Mouse (Mus musculus) kidney, adult 2 months (tissue): ENCODE data around the gene Dock2. TPM values are rescaled to one million over a fixed set of nuclear protein-coding genes. Genes with fewer than 3 reads are reported as not detected.
A peak's percentile ranks its signal among the peaks of the same experiment; 100 is the strongest.

Experiments used
- DNase-seq: peaks from one replicate; pipeline ENCODE4 v3.0.0; 2021
- H3K27ac ChIP-seq: fragments of 200-500 bp; 2 replicates; pipeline ENCODE4 v1.5.1; 2012; ENCODE audit warnings: low read depth, low read length, control low read depth, inconsistent platforms; ENCODE audit not compliant: insufficient read depth
- H3K27me3 ChIP-seq: fragments of 200-500 bp; replicated peaks from 2 replicates; pipeline ENCODE4 v1.6.1; 2012; ENCODE audit warnings: mild to moderate bottlenecking, moderate library complexity, low read length, inconsistent platforms; ENCODE audit not compliant: control insufficient read depth, insufficient read depth
- H3K36me3 ChIP-seq: fragments of 200-500 bp; 2 replicates; pipeline ENCODE4 v1.6.1; 2012; ENCODE audit warnings: mild to moderate bottlenecking, moderate library complexity, low read length, inconsistent platforms; ENCODE audit not compliant: control insufficient read depth, insufficient read depth
- H3K4me1 ChIP-seq: fragments of 200-500 bp; 2 replicates; pipeline ENCODE4 v1.6.1; 2011; ENCODE audit warnings: low read length; ENCODE audit not compliant: control insufficient read depth, insufficient read depth
- H3K4me3 ChIP-seq: fragments of 200-500 bp; 2 replicates; pipeline ENCODE4 v1.5.1; 2011; ENCODE audit warnings: mild to moderate bottlenecking, low read depth, low read length, control low read depth; ENCODE audit not compliant: insufficient read depth
- CTCF ChIP-seq: fragments of 200-500 bp; conservative IDR thresholded peaks from 2 replicates; pipeline ENCODE4 v1.5.1; 2011; ENCODE audit warnings: low read depth, mild to moderate bottlenecking, control low read depth, low read length, moderate library complexity, mixed read lengths; ENCODE audit not compliant: insufficient read depth, insufficient read length
- POLR2A ChIP-seq: fragments of 200-500 bp; IDR thresholded peaks from one replicate; pipeline ENCODE4 v1.6.1; 2011; ENCODE audit warnings: low read depth, low read length, control low read depth
- WGBS: fragments of 180-500 bp; shearing (Covaris S2); methylation state at CpG from one replicate; pipeline ENCODE4 v1.1.7; 2018; 5-methylcytosine and 5-hydroxymethylcytosine counted together
- polyA plus RNA-seq: library from polyadenylated mRNA; depleted of rRNA; stranded (reverse); fragments of >200 nt; gene quantifications from 2 replicates; pipeline ENCODE4 v1.2.3, GENCODE M21; 2012; rRNA removed

The Dock2 gene
- polyA plus RNA-seq, 1 experiment, result 2.8 TPM

DNA sequence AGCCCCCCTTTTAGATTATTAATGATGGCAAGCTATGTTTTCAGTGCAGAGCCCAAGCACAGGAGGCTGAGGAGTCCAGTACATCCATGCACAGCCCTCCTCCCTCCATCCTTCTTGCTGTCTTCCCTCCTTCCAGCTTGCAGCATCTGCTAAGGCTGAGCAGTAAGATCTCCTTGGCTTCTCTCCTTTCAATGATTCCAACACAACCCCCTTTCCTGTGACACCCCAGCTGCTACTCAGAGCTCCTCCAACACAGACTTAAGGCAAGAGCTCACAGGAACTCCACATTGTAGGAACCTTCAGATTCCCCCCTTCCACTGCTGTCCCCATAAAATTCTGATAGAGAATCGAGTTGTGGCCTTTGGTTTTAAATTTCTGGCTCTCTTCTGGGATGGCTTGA is 580.9 kb downstream of the Dock2 start:
- H3K4me3 ChIP-seq, result no peak overlapping the region
- TF ChIP-seq CTCF (no peak), POLR2A (no peak)
- no peak overlapping the region for H3K27ac ChIP-seq
- H3K36me3 ChIP-seq, result no peaks in the 10 kb centered on the region
- DNase-seq, result no peak
- no peaks in the 10 kb centered on the region for H3K27me3 ChIP-seq
- WGBS, result 13% methylated on average over 1 of the region's 1 CpGs
- H3K4me1 ChIP-seq, result no peaks in the 10 kb centered on the region

GRCm38 (mm10) chr11:34195142-34195541 is 588.5 kb downstream of the Dock2 start:
- no peaks in the 10 kb centered on the region for H3K36me3 ChIP-seq
- TF ChIP-seq CTCF (no peak), POLR2A (no peak)
- H3K4me3 ChIP-seq, result no peak overlapping the region
- WGBS, result 93% methylated on average over 3 of the region's 3 CpGs
- no peak for DNase-seq
- H3K27ac ChIP-seq, result no peak overlapping the region
- H3K27me3 ChIP-seq, result no peaks in the 10 kb centered on the region
- H3K4me1 ChIP-seq, result no peaks in the 10 kb centered on the region

DNA sequence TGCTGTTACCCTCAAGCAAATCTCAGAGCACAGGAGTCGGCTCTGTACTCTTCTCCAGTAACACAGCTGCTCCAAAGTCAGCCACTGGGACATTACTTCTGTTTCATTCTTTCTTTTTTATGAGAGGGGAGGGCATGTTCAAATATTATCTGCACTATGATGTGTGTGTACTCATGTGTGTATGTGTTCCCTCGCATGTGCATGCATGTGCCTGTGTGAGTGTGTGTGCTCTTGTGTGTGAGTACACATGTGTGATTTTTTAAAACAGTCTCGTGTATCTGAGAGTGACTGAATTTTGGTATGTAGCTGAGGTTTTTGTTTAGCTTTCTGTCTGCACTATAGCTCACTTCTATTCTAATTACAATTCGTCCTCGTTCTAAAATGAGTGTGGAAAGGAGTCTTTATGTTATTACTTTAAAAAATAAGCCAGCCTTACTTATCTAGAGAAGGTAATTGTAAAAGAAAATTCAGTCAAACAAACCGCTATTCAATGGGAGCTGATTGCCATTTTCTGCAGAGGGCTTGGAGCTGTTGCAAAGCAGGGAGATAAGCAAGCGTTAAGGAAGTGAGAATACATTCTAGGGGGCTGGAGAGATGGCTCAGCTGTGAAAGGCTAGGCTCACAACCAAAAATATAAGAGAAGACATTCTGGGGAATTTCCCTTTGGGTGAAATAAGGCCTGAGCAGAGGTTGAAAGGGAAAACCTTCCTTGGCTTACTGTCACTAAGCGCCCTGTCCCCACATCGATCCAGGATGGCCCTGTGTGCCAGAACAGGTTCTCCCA is 589.3 kb downstream of the Dock2 start:
- TF ChIP-seq CTCF, result no peak
- TF ChIP-seq POLR2A, result no peak
- no peaks in the 10 kb centered on the region for H3K36me3 ChIP-seq
- WGBS, result 64% methylated on average over 9 of the region's 9 CpGs
- H3K27me3 ChIP-seq, result no peaks in the 10 kb centered on the region
- H3K4me3 ChIP-seq, result no peak overlapping the region
- H3K4me1 ChIP-seq, result no peaks in the 10 kb centered on the region
- no peak for DNase-seq
- no peak overlapping the region for H3K27ac ChIP-seq

- TF ChIP-seq CTCF (no peak), POLR2A (no peak)
- H3K4me3 ChIP-seq, result no peak overlapping the region
- no peak for DNase-seq
- H3K4me1 ChIP-seq, result no peaks in the 10 kb centered on the region
- no peaks in the 10 kb centered on the region for H3K36me3 ChIP-seq
- WGBS, result 45% methylated on average over 3 of the region's 3 CpGs
- H3K27ac ChIP-seq, result no peak overlapping the region
- no peaks in the 10 kb centered on the region for H3K27me3 ChIP-seq
Measured at GRCm38 (mm10) chr11:34193658-34194057, 590.0 kb downstream of the Dock2 start.

- Histone ChIP-seq H3K27ac (no peak overlapping the region), H3K4me3 (no peak overlapping the region), H3K27me3 (no peaks in the 10 kb centered on the region), H3K36me3 (no peaks in the 10 kb centered on the region), H3K4me1 (peaks cover 7% of the 10 kb centered on the region; the same call in 1 of the 2 replicates)
- DNase-seq, result peak; percentile 62
- TF ChIP-seq POLR2A (no peak), CTCF (no peak)
- WGBS, result 41% methylated on average over 2 of the region's 2 CpGs
Measured at GRCm38 (mm10) chr11:34184266-34184665, 599.4 kb downstream of the Dock2 start.

DNA sequence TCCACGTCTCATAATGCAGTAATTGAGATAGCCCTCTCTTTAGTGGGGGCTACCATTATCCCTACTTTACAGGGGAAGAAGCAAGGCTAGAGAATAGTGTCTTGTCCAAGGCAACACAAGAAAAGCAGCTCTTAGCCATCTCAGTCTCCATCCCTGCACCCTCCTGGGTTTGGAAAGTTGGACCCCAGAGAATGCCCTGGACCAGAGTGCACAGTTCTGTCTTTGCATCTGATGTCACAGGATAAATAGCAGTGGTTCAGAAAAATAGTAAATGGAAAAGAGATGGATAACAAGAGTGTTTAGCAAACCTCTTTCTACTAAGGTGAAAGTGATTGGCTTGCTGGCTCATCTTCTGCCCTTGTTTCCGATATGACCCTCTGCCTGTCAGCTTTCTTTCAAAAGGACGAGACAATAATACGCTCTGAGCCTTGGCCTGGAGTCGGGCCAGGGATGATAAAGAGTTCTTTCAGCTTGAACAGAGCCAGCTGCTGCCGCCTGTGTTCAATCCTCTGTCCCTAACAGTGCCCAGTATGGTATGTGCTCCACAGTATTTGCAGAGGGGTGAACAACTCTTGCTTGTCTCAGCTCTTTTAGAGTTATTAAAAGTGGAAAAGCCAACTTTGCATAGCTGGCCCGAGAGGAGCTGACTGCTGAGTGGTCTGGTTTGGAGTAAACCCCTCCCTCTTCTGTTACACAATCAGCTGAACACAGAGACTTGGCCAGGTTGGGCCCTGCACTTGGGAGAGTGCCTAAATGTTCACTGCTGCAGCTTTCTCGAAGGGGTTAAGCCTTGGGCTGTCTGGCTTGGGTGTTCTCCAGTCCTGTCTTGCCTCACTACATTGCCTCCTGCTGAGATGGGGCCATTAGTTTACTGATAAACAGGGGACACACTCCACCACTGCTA is 602.2 kb downstream of the Dock2 start:
- peak; percentile 78 for DNase-seq
- TF ChIP-seq CTCF (no peak), POLR2A (no peak)
- H3K36me3 ChIP-seq, result no peaks in the 10 kb centered on the region
- peaks cover 7% of the 10 kb centered on the region; the same call in 1 of the 2 replicates for H3K4me1 ChIP-seq
- H3K27me3 ChIP-seq, result no peaks in the 10 kb centered on the region
- H3K4me3 ChIP-seq, result no peak overlapping the region
- H3K27ac ChIP-seq, result 0 out of 2 replicates have a peak overlapping the region, but pooled peaks have one; percentile 13
- 30% methylated on average over 8 of the region's 8 CpGs for WGBS

DNA sequence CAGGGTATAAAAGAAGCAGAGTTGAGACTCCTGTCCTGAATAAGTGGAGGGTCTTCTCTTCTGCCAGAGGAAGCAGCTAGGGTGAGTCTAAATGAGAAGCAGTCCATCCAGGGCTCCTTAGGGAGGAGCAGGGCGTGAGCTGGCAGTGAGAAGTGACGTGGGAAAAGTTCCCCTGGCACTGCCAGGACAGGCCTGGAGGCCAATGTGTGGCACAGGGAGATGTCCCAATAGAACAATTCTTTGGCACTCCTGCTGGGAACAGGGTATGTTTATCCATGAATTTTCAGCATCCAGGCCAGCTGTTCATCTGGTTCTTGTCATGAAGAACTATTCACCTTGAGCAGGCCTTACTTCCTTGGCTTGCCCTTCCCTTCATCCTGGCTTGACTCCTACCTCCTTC is 604.9 kb downstream of the Dock2 start:
- H3K27ac ChIP-seq, result no peak overlapping the region
- H3K27me3 ChIP-seq, result no peaks in the 10 kb centered on the region
- H3K4me1 ChIP-seq, result peaks cover 7% of the 10 kb centered on the region; the same call in 1 of the 2 replicates
- 81% methylated on average over 2 of the region's 2 CpGs for WGBS
- TF ChIP-seq POLR2A (no peak), CTCF (no peak)
- no peak overlapping the region for H3K4me3 ChIP-seq
- no peak for DNase-seq
- no peaks in the 10 kb centered on the region for H3K36me3 ChIP-seq

Other genes with a start within 250 kb of the Dock2 start
- gene Spdl1, start 49.7 kb upstream of the Dock2 start, polyA plus RNA-seq, result 0.38 and 0.52 TPM in 2 replicates